Mouse (Mus musculus) heart, postnatal 36 days (tissue): ENCODE measurements around the gene Zbtb48. TPM values are rescaled to one million over a fixed set of nuclear protein-coding genes. Genes with fewer than 3 reads are reported as not detected.

ENCODE experiments used
- DNase-seq, 2 experiments: peaks; one replicate each; pipeline ENCODE4 v3.0.0; 2021 to 2022
- intact Hi-C: fragments of 180-260 bp; cut with DNase I; formaldehyde crosslinking; loops from one replicate; pipeline ENCODE4 v1.15.1; 2025
- total RNA-seq, 2 experiments: library from RNA; stranded (reverse); gene quantifications; 2 replicates each; pipeline ENCODE4 v1.2.3; 2021

The Zbtb48 gene
- total RNA-seq, 2 experiments from 2014 or later: 3.5 to 4.4 TPM

DNA sequence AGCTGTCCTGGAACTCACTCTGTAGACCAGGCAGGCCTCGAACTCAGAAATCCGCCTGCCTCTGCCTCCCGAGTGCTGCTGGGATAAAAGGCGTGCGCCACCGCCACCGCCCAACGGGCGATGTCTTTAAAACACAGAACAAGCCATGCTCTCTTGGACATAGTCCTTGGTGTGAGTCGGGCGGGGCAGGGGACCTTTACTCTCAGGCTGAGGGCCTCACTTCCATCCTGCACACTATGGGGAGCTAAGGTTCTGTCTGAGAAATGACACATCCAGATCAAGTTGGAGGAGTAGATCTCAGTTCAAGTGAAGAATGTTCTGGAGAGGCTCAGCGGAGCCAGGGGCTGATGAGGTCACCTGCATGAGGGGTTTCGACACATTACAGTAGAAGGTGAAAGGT is 5.5 kb upstream of the Zbtb48 start:
- no peak for DNase-seq
- intact Hi-C loops: no loop called here

DNA sequence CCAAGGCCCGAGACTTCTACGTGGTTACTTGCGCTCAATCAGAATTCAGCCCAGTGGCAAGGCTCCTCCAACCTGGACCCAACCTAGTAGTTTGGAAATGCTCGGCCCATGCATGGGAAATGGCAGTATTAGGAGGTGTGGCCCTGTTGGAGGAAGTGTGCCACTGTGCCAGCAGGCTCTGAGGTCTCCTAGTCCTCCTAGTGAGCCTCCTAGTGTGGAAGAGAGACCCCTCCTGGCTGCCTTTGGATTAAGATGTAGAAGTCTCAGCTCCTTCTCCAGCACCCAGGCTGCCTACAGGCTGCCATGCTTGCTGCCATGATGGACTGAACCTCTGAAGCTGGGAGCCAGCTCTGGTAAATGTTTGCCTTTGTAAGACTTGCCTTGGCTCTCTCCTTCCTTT is 2.5 kb upstream of the Zbtb48 start:
- intact Hi-C loops: loop anchor here (2.0 kb wide), 1 partner anchor 41 kb away; the partner anchor contains the start of gene Thap3
- no peak for DNase-seq

DNA sequence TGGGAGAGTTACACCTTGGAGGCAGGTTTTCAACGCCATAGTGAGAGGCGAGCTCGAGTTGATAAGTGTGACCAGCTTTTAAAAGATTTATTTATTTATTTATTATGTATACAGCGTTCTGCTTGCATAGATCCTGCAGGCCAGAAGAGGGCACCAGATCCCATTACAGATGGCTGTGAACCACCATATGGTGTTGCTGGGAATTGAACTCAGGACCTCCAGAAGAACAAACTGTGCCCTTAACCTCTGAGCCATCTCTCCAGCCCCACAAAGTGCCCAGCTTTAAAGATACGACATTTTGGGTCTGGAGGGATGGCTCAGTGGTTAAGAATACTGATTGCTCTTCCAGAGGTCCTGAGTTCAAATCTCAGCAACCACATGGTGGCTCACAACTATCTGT is 1.6 kb upstream of the Zbtb48 start:
- DNase-seq: no peak
- intact Hi-C loops: loop anchor here (2.0 kb wide), 1 partner anchor 40 kb away; the partner anchor contains the start of gene Thap3

DNA sequence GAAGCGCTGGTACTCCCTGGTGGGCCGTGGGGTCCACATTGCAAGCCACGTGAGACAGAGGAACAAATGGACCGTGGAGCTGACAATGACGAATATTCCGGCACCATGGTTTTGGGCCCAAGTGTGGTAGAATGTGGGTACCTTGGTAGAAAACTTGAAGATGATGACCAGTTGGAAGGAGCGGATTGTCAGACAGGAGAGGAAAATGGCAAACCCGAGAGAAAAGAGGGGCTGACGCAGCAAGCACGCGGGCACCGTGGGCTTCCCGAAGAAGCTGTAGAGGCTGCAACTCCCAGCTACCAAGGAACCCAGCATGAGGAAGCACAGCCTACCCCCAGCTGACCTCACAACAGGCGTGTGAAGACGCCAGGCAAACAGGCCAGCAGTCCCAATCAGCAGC is 985 bp upstream of the Zbtb48 start:
- no peak for DNase-seq
- intact Hi-C loops: loop anchor here (2.0 kb wide), 1 partner anchor 40 kb away; the partner anchor contains the start of gene Thap3

DNA sequence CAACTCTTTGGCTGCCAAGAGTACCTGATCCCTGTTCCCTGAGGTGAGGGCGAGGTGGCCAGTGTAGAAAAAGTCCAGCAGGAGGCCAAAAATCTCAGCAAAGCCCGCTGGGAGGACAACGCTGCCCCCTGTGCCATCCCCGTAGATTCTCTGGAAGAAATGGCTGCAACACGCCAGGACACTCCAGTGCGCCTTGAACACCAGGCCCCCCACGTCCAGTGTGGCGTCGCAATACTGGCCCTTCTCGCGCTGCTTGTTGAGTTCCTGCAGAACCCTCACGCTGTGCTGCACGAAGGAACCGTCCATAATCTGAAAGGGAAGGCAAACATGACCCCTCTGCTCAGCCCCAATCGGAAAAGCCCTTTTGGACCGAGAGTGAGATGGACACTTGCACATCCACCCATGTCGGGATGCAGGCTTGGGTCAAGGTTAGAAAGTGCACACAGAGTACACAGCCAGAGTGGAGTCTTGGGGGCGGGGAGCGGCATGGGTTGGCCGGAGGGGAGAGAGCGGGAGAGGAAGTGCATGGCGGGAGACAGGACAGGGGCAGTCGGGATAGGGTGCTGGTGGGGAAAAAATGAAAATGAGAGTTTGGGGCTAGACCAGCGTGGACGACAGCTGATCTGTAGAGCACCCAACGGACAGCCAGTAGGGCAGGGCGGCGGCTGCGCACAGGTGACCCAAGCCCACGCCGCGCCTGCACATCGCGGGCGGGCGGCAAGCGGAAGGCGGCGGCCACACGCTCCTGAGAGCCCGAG is 541 bp downstream of the Zbtb48 start:
- no peak for DNase-seq
- intact Hi-C loops: loop anchor here (1.0 kb wide), 1 partner anchor 19 kb away; the partner anchor contains the start of gene Klhl21

DNA sequence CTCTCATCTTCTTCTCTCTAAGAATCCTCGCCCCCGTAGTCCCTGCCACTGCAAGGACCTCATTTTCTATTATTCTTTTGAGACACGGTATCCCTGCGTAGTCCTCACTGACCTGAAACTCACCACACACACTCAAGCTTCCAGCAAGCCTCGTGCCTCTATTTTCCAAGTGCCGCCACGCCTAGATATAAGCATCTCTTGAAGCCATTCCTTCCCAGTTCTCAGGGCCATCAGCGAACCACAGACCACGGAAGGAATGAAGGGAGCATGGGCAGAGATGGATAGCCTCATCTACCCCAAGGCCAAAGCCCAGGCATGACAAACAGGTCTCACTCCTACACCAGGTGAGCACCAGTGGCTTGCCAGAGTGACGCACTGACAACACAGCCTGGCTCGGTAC is 2.9 kb downstream of the Zbtb48 start:
- no peak for DNase-seq
- intact Hi-C loops: no loop called here

DNA sequence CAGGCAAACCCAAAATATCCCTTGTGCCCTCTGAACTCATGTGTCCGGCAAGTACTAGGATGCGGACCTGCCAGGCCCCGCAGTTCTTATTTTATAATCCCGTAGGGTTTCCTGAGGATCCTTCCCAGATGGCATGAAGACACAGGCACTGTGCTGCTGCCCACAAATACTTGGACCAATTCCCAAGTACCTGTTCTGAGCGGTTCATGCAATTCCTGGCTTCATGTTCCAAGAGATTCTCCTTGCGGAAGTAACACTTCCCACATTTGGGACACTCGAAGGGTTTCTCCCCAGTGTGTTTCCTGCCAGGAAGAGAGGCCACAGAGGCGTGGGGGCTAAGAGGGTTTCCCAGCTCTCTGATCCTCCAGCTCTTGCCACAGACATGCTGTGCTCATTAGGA is 5.0 kb downstream of the Zbtb48 start:
- intact Hi-C loops: no loop called here

DNA sequence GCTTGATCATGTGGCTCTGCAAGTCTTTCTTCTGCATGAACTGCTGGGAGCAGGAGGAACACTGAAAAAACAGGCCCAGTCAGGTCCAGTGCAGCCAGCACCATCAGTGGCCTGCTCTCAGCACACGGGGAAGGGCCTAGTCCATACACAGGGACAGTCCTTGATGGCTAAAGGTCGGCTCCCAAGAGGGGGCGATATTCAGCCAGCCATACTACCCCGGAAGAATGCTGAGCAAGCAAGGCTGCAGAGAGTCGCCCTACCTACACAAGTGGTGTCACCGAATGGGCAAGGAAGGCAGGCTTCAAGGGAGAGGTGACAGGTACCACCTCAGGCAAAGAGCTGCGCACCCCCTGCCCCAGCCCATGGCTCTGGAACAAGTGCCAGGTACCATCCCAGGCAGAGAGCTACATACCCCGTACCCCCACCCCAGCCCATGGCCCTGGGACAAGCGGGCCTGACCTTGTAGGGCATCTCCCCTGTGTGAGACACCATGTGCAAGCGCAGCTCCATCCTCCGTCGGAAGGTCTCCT is 5.8 kb downstream of the Zbtb48 start:
- intact Hi-C loops: no loop called here
- DNase-seq: no peak

More for the DNA sequence above, 5.0 kb downstream of the Zbtb48 start:
- DNase-seq: no peak

DNA sequence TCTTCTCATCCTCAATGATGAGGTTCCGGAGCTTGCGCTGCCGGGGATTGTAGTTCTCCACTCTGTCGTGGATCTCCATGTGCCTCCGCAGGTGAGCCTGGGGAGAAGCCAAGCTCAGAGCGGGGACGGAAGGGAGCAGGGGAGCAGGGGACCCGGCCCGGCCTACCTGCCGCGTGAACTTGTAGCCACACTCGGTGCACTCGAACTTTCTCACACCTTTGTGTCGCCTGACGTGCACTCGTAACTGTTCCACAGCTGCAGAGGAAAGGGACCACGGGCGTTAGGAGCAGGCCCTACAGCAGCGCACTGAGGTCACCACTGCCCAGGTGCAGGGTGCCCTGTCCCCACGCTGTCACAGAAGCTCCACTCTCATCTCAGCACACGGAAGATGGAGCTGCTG is 7.4 kb downstream of the Zbtb48 start:
- intact Hi-C loops: no loop called here

DNA sequence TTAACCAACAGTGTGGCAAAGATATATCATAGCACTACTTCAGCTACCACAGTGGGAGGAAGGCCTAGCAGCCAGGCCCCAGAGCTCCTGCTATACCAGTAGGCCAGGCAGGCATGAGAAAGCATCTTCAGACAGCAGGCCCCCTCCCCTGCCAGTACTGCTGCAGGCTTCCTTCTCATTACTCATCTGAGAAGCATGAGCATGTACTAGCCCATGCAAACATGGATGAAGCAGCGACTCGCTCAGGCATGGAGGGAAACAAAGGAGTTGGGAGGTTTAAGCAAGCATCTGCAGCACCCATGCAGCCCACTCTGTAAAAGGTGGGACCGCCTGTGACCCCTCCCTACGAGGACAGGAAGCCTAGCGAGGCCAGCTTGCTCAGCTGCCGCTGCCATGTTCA is 8.4 kb downstream of the Zbtb48 start:
- DNase-seq: no peak
- intact Hi-C loops: no loop called here

More for the DNA sequence above, 7.4 kb downstream of the Zbtb48 start:
- DNase-seq: no peak

DNA sequence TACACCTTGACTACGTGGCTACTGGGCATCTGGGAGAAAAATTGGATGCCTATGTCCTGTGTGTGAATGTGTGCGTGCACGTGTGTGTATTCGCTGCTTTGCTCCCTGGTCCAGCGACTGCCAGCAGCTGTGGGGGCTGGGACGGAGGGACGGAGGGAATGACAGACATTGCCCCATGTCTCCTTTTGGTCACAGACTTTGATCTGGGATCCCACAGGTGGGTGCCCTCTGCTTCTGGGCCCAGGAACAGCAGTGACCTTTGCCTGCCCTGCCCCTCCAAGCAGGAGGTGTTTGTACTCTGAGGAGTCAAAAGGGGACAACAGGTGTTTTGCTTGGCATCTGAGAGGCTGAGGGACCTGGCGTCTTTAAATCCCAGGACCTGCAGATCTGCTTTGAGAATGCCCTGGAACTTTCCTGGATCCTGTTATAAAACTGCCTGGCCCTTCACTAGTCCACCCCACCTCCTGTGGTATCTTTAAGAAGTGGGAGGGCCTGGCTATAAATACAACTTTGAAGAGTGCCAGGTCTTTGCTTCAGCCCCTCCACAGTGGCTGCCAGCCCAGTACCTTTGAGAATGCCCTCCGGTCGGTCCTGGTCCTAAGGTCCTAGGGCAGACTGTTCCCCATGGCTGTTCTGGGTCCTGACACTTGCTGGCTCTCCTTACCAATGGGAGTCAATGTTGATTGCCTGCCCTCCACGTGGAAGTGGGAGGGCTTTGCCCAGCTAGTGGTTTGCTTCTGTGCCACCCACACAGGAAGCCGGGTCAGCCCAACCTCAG is 14.2 kb downstream of the Zbtb48 start:
- DNase-seq: peak; percentile 32 to 56

DNA sequence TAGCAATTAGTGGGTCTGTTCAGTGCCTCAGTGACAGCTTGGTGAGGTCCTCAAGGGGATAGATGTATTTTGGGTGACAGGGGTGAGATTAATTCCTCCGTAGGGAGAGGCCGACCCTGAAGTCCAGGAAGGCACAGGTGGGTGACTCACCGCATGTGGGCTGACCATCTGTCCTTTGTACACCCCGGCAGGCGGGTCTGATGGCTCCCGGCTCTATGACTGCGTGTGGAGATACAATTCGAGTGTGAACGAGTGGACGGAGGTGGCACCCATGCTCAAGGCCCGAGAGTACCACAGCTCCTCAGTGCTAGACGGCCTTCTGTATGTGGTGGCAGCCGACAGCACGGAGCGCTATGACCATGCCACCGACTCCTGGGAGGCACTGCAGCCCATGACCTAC is 15.4 kb downstream of the Zbtb48 start:
- intact Hi-C loops: no loop called here
- DNase-seq: no peak

More for the DNA sequence above, 14.2 kb downstream of the Zbtb48 start:
- intact Hi-C loops: no loop called here

DNA sequence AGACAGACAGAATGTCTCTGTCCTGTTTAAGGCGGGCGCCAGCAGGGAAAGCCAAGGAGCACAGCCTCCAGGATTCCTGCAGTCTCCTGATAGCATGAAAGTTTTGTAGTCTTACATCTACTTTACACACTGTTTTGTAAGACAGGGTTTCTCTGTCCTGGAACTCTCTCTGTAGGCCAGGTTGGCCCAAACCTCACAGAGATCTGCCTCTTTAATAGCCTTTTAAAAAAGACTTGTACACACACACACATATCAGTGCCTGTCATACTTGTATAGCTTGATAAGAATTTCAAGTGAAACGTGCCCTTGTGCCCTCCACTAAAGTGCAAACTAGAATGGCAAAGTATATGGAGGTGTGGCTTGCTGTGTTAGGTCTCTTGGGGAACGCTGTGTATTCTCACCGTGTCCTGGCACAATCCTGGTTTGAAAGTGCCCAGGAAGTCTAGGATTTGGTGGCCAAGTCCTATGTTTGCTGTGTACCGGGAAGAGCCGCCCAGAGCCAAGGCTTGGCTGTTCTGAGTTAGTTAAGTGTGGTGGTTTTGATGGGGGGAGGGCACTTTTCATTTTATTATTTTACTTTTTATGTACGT is 16.2 kb downstream of the Zbtb48 start:
- intact Hi-C loops: no loop called here
- DNase-seq: no peak

DNA sequence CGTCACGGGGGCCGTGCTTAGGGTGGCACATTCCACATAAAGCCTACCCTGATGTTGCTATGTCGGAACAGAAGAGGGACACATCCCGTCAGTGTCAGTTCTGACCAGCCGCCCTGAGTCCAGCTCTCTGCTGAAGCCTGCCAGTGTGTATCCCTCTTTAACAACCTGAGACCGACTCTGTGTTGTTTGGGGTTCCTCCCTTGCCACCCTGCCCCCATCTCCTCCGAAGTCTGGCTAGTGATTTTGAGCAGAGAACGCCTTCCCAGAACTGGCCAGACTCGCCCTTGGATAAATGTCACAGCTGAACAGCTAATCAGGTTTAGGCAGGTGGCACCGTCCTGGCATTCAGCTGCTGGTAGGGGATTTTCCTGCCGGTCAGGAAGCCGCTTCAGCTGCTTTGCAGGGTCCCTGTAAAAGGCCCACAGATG is 16.8 kb downstream of the Zbtb48 start:
- intact Hi-C loops: no loop called here
- DNase-seq: peak in 1 of 2 experiments; percentile 22

DNA sequence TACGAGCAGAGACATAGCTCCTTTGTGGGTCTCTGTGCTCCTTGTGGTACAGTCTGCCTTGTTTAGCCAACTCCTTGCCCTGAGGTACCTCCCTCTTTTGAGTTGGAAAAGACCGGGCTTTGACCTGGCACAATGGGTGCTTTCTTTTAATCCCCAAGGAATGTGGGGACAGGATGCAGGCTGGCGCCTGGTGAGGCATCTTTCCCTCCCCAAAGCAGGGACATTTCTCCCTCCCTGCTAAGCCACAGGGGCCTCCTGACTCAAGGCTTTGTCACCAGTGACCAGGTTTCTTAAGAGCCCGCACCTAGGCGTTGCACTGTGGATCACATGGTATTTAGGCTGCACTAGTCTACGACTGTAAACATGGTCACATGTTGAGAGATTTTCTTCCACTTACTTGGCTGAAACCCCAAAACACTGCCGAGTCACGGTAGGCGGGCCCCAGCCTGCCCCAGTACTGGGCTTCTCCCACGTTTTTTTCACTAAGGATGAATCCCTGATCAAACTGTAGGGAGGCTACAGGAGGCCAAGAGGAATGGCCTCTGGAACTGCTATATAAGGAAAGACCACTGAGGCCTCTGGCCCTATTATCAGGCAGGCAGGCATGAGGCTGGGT is 17.3 kb downstream of the Zbtb48 start:
- intact Hi-C loops: no loop called here
- peak; percentile 40 to 61 for DNase-seq

DNA sequence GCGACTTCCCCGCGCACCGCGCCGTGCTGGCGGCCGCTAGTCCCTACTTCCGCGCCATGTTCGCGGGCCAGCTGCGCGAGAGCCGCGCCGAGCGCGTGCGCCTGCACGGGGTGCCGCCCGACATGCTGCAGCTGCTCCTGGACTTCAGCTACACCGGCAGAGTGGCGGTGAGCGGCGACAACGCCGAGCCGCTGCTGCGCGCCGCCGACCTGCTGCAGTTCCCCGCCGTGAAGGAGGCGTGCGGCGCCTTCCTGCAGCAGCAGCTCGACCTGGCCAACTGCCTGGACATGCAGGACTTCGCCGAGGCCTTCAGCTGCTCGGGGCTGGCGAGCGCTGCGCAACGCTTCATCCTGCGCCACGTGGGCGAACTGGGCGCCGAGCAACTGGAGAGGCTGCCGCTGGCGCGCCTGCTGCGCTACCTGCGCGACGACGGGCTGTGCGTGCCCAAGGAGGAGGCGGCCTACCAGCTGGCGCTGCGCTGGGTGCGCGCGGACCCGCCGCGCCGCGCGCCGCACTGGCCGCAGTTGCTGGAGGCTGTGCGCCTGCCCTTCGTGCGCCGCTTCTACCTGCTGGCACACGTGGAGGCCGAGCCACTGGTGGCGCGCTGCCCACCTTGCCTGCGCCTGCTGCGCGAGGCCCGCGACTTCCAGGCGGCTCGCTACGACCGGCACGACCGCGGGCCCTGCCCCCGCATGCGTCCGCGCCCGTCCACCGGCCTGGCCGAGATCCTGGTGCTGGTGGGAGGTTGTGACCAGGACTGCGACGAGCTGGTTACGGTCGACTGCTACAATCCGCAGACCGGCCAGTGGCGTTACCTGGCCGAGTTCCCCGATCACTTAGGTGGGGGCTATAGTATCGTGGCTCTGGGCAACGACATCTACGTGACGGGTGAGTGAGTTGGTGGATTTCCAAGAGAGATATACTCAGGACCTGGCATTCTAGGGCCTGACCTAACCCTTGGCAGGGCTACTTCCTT is 18.1 kb downstream of the Zbtb48 start:
- intact Hi-C loops: no loop called here

DNA sequence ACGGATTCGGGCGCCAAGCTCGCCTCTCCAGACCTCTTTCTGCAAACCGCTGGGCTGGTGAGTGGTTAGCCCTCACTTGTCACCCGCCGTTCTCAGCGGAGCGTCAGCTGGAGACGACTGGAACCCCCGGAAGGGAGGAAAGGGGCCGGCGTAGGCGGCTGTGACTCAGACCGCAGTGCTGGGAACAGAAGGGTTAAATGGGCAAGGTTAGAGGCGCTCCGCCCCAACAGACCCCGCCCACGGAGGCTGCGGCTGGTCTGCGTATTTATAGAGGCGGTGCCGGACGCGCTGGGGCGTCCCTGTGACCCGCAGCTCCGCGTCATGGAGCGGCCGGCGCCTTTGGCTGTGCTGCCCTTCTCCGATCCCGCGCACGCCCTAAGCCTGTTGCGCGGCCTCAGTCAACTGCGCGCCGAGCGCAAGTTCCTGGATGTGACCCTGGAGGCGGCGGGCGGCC is 18.8 kb downstream of the Zbtb48 start, which contains the start of gene Klhl21:
Gene Klhl21 (plus strand): TSS at position 182 of the 454 bp plus-strand sequence.
- DNase-seq: peak; percentile 96
- intact Hi-C loops: loop anchor here (1.0 kb wide), 2 partner anchors 12 to 19 kb away; partner anchors contain the start of genes Phf13 and Zbtb48

More for the DNA sequence above, 18.1 kb downstream of the Zbtb48 start:
- peak in 1 of 2 experiments; percentile 63 for DNase-seq

DNA sequence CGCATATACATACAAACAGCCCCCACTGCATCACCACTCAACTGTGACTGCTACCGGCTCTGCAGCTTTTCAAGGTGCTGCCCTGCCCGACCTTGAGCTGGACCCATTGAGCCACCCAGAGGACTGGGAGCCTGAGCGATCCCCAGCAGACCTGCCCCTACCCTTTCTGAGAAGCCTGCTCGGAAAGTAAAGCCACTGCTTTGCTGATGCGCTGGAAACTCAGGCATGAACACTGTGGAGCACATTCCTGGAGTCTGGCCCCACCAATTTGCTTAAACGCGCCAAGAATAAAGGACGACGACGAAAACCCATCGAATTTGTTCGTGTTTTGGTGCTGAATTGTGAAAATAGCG is 19.3 kb downstream of the Zbtb48 start:
- peak in 1 of 2 experiments; percentile 38 for DNase-seq
- intact Hi-C loops: loop anchor here (1.0 kb wide), 2 partner anchors 12 to 19 kb away; partner anchors contain the start of genes Phf13 and Zbtb48
